Mouse (Mus musculus) mouse trophoblast stem cell (cell line): ENCODE data around the gene Dnah6.

ENCODE experiments used
- in situ Hi-C, 2 experiments: fragments of 300-500 bp; cut with MseI, MboI; formaldehyde crosslinking; loops; 2 replicates in 1 of 2; 3 replicates in 1 of 2; pipeline ENCODE4 v1.15.1; 2025

The Dnah6 gene

GRCm38 (mm10) chr6:72976866-72977265, 244.6 kb downstream of the Dnah6 start:
- in situ Hi-C loops, result no loop called here

GRCm38 (mm10) chr6:72971074-72971473, 250.4 kb downstream of the Dnah6 start:
- in situ Hi-C loops, result no loop called here

- in situ Hi-C loops, result no loop called here
Observed at GRCm38 (mm10) chr6:72969787-72970186, 251.7 kb downstream of the Dnah6 start.
